Mouse (Mus musculus): ENCODE measurements around the gene Kif26a. TPM values are rescaled to one million over a fixed set of nuclear protein-coding genes. Genes with fewer than 3 reads are reported as not detected.
A peak's percentile ranks its signal among the peaks of the same experiment; 100 is the strongest.

Kif26a gene
- 1 to 10 TPM; 4.2 to 4.5 TPM for total RNA-seq (2021)
- long read RNA-seq, experiment 1, partial matches to known transcripts, result 0 of 1 reads
- long read RNA-seq, experiment 1, other reads (novel, unspliced or antisense), result 1 of 1 reads
- long read RNA-seq, experiment 2, result 0 reads

GRCm38 (mm10) chr12:112145875-112146651 is at the start of gene Kif26a:
Gene Kif26a, plus strand, starts transcription at chr12:112146208.
- DNase-seq (ENCODE audit: low spot score in 2 of 2), result peak; percentile 19 to 24

- DNase-seq (ENCODE audit: low spot score in 2 of 2), result no peak
These were observed 49.3 kb upstream of the Kif26a start for GRCm38 (mm10) chr12:112096733-112097117.

DNA sequence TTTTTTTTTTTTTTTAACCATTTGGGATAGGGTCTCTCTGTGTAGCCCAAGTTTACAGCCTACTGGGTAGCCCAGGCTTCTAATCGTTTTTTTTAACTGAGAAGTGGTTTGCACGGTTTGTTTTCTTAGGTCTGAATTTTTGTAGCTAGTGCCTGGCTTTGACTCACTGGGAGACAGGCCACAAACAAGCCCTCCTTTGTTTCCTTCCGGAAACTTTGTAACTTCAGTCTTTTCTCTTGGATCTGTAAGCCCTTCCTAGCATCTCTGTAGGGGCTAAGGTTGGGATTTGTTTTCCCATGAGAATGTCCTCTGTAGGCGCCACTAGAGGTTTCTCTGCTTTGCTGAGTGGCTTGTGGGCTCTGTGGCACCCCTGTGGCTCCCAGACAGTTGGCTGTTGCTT is 45.9 kb upstream of the Kif26a start:
- no peak for DNase-seq (ENCODE audit: low spot score in 2 of 2)

GRCm38 (mm10) chr12:112101045-112101444 is 45.0 kb upstream of the Kif26a start:
- no peak for DNase-seq (ENCODE audit: low spot score in 2 of 2)

GRCm38 (mm10) chr12:112103179-112103578 is 42.8 kb upstream of the Kif26a start:
- DNase-seq (ENCODE audit: low spot score in 2 of 2), result no peak

DNA sequence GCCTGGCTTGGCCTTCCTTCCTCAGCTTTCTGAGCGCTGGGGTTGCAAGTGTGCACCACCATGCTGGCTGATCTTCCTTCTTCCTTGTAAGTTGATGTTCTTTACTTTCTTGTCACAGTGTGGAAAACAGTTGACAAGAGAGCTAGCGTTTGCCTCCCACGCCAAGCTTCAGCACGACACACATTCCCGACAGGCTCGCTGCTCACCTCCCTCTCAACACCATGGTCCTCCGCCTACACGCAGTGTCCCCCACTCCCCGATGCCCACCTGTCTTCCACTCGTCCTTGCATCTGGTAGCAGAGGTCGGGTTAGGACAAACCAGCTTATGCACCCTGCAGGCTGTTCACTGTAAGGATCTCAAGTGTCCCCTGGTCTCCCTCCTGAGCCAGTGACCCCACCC is 41.1 kb upstream of the Kif26a start:
- no peak for DNase-seq (ENCODE audit: low spot score in 2 of 2)

DNA sequence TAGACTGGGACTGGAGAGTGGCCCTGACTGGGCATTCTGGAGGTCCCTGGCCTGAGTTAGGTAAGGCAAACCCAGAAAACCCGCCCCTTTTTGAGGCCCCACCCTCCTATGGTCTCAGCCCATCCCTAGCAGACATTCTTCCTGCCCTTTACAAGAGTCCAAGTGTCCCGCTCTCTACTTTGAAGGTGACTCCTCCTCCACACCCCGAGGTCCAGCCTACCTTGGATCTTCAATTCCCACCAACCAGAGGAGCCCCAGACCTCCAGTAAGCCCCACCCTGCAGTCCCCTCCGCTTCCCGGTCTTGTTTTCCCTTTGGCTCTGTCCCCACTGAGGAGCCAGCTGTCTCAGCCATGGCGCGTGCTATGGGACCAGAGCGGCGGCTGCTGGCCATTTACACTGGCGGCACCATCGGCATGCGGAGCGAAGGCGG is 39.5 kb upstream of the Kif26a start, which contains the start of gene Aspg:
Gene Aspg (plus strand): TSS at position 139 of the 431 bp plus-strand sequence.
- no peak for DNase-seq (ENCODE audit: low spot score in 2 of 2)

DNA sequence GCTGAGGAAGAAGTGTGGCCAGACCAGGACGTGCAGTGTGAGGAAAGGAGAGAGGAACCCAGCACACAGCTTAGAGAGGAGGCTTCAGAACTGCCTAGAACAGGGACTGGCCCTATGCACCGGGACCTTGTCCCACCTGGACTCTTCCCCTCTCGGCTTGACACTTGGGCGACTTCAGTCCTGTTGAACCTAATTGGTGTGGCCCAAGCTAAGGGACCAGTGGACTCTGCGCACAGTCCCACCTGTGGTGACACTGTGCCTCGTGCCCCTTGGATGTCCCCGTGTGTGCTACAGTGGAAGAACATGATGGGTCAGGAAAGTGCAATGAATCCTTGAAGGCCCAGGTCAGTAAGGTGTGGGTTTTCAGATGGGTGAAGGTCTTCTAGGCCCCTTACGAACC is 38.3 kb upstream of the Kif26a start:
- DNase-seq (ENCODE audit: low spot score in 2 of 2), result no peak

GRCm38 (mm10) chr12:112108696-112109445 is 37.1 kb upstream of the Kif26a start:
- DNase-seq (ENCODE audit: low spot score in 2 of 2), result no peak

DNA sequence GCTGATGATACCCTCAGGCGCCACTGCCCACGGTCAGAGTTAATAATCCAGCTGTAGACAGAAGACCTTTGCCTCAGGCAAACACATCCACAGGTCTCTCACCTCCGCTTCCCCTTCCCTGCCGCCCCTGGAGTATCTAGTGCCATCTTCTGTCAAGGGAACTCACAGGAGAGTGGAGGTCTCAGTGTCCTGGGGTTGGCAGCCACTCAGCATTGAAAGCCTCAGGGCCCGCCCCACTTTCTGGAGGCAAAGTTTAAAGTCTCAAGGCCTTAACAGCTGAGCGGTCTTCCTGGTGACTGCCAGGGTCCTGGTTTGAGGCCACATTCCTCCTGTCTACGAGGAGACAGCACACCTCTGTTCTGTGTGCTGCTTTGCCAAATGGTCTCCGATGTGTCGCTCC is 36.3 kb upstream of the Kif26a start:
- no peak for DNase-seq (ENCODE audit: low spot score in 2 of 2)

DNA sequence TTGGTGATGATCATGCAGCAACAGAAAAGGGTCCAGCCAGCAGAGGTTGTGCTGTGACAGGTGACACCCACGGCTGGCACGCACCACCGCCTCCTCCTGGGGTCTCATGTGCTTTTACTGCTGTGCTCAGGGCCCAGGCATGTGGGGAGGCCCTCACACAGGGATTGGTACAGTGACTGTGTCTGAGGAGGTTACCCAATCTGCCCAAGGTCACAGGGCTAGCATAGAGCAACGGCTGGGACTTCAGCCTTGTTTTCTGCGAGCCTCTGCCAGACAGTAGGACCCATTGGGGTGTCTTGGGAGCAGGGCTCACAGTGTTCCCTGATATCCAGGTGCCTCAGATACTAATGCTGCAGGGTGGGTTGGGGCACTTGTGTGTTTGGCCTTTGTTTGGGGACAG is 34.7 kb upstream of the Kif26a start:
- no peak for DNase-seq (ENCODE audit: low spot score in 2 of 2)

GRCm38 (mm10) chr12:112112235-112112634 is 33.8 kb upstream of the Kif26a start:
- DNase-seq (ENCODE audit: low spot score in 2 of 2), result no peak

DNA sequence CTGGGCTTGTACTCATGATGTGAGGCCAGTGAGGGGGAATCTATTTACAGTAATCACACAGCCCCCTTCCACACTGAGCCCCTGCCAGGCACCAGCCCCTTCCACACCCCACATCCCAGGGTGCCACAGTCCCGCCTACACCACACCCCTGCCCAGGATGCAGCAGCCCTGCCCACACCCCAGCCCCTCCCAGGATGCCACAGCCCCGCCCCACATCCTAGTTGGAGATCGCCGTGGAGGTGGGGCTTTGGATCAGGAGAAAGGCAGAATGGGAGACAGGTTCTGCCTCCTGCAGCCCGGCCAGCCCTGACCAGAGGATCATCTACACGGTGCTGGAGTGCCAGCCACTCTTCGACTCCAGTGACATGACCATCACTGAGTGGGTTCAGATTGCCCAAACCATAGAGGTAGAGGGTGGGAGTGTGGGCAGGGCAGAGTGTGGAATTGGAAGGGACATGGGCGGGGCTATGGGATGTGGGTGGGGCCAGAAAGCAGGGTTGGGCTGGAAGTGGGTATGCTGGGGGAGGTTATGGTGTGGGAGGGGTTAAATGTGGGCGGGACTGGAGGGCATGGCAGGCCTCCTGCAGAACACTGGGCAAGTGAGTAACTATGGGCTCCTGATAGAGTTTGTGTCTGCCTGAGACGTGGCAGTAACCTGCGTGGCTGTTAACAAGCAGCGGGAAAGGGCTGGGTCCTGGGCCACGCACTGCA is 33.2 kb upstream of the Kif26a start:
- DNase-seq (ENCODE audit: low spot score in 2 of 2), result no peak

DNA sequence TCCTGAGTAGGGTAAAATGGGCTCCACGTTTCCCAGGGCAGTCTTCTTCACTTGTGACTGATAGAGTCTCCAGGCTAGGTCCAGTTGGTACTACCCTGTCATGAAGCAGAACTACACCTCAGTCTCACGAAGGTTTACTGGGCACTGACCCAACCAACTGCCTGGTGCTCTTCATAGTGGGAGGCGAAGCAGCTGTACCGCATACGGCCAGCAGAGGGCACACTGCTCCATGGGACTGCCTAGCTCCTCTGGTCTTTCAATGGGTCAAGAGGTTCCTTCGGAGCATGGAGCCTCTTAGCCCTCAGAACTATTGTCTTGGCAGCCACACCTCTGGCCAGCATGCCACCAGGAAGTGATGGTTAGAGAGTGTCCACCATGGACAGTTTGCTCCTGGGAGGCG is 32.3 kb upstream of the Kif26a start:
- peak; percentile 85 to 93 for DNase-seq (ENCODE audit: low spot score in 2 of 2)

DNA sequence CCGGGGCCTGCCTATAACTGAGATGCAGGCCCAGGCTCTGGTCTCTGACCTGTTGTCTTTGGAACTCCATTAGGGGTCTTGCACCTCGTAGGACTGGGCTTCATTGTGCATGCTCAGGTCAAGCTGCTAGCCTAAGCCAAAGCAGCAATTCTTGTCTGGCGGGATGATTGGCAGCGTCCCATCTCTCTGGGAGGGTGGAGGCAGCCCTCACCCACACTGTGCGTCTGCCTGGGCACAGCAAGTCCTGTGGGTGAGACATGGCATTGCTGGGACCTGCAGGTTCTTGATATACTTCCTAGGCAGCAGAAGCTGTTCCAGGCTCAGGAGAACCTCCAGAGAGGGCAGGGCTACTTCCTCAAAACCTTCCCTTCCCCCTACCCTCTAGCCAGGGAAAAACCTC is 29.0 kb upstream of the Kif26a start:
- DNase-seq (ENCODE audit: low spot score in 2 of 2), result peak in 1 of 2 experiments; percentile 37

DNA sequence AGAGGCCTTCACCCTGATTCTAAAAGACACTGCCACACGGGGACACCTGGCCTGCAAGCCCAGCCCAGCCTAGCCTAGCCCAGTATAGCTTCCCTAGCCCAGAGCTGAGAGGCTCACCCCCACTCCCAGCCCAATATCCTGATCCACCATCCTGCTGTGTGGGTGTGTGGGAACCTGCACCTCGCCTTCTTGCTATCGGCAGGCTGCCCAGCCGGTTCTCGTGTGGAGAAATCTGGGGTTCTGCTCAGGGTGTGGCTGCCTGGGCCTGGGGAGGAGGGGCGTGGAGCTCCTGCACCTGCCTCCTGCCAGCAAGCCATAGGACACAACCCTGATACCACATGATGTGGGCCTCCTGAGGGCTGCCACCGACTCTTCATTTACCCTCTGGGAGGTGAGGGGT is 28.4 kb upstream of the Kif26a start:
- peak; percentile 81 to 85 for DNase-seq (ENCODE audit: low spot score in 2 of 2)

DNA sequence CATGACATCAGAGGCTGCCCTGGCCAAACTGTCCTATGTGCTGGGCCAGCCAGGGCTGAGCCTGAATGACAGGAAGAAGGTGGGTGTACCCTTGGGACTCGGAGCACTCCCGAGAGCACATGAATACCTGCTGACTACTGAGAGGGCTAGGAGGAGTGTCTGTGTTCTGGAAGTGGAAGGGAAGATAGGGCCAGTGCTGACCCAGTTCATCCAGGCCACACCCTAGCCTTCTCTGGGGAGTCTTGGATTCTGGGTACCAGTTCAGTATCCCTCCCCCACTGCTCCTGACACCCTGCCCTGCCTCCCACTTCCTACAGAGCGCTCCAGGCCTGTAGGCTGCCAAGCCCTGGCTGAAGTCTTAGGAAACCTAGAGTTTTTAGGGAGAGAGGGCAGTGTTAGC is 24.8 kb upstream of the Kif26a start:
- DNase-seq (ENCODE audit: low spot score in 2 of 2), result no peak

- no peak for DNase-seq (ENCODE audit: low spot score in 2 of 2)
These were observed 20.1 kb upstream of the Kif26a start for GRCm38 (mm10) chr12:112125903-112126302.

- DNase-seq (ENCODE audit: low spot score in 2 of 2), result no peak
These were observed 18.9 kb upstream of the Kif26a start for GRCm38 (mm10) chr12:112126931-112127635.

DNA sequence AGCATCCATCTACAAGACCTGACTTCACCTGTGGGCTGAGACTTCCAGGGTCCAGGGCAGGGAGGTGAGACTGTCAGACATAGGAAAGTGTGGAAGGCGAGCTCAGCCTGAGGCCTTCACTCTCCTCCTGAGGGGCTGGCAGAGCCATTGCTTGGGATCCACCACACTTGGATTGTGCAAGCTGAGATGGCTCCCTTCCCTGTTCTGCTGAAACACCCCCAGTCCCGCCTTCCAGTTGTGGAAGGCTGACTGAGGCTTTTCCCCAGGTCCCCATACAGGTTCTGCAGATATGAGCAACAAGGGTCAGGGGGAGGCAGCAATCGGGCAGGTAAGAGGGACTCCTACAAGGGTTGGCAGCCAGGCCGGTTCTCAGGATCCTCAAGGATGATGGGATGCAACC is 17.5 kb upstream of the Kif26a start:
- DNase-seq (ENCODE audit: low spot score in 2 of 2), result no peak

- DNase-seq (ENCODE audit: low spot score in 2 of 2), result no peak
These were observed 16.6 kb upstream of the Kif26a start for GRCm38 (mm10) chr12:112129300-112129856.
